Mouse (Mus musculus) stomach, postnatal 0 days (tissue): ENCODE data around the gene Dis3l2. TPM values are rescaled to one million over a fixed set of nuclear protein-coding genes. Genes with fewer than 3 reads are reported as not detected.

ENCODE experiments used
- ATAC-seq: fragments of 200-750 bp; cut with Nextera tagmentation; 2 replicates; pipeline ENCODE4 v1.8.0; 2017; ENCODE audit not compliant: low FRiP score, low TSS enrichment
- DNase-seq: peaks from one replicate; pipeline ENCODE4 v3.0.0-alpha.2; 2016; ENCODE audit warnings: low spot score
- H3K27ac ChIP-seq: fragments of 300-500 bp; sonication (generic); replicated peaks from 2 replicates; pipeline ENCODE4 v1.5.1; 2014; ENCODE audit warnings: mild to moderate bottlenecking, control low read depth
- H3K27me3 ChIP-seq: fragments of 300-500 bp; sonication (generic); 2 replicates; pipeline ENCODE4 v1.6.1; 2014; ENCODE audit warnings: low read length; ENCODE audit not compliant: control insufficient read depth, insufficient read depth
- H3K36me3 ChIP-seq: fragments of 300-500 bp; sonication (generic); 2 replicates; pipeline ENCODE4 v1.6.1; 2014; ENCODE audit warnings: low read length, mixed read lengths; ENCODE audit not compliant: control insufficient read depth, insufficient read depth
- H3K4me1 ChIP-seq: fragments of 300-500 bp; sonication (generic); replicated peaks from 2 replicates; pipeline ENCODE4 v1.6.1; 2014; ENCODE audit warnings: antibody characterized with exemption; ENCODE audit not compliant: control insufficient read depth, insufficient read depth
- H3K4me2 ChIP-seq: fragments of 300-500 bp; sonication (generic); replicated peaks from 2 replicates; pipeline ENCODE4 v1.6.1; 2014; ENCODE audit warnings: low read depth, mild to moderate bottlenecking, control low read depth, moderate library complexity
- H3K4me3 ChIP-seq: fragments of 300-500 bp; sonication (generic); 2 replicates; pipeline ENCODE4 v1.5.1; 2014; ENCODE audit warnings: low read depth, low read length, control low read depth
- H3K9ac ChIP-seq: fragments of 300-500 bp; sonication (generic); 2 replicates; pipeline ENCODE4 v1.6.1; 2014; ENCODE audit warnings: mild to moderate bottlenecking, low read length, control low read depth, mixed read lengths
- H3K9me3 ChIP-seq: fragments of 300-500 bp; sonication (generic); 2 replicates; pipeline ENCODE4 v1.6.1; 2016; ENCODE audit warnings: low read length; ENCODE audit not compliant: control insufficient read depth
- CTCF ChIP-seq: IDR thresholded peaks from 2 replicates; pipeline ENCODE4 v1.5.1; 2016; ENCODE audit warnings: antibody characterized with exemption, low read depth, mild to moderate bottlenecking, moderate library complexity
- EP300 ChIP-seq: optimal IDR thresholded peaks from 2 replicates; pipeline ENCODE3; 2016; ENCODE audit warnings: antibody characterized with exemption
- WGBS: fragments of 180-500 bp; shearing (Covaris S2); extraction: QIAGEN DNeasy Blood & Tissue Kit; methylation state at CpG from one replicate; pipeline ENCODE4 v1.1.7; 2014; 5-methylcytosine and 5-hydroxymethylcytosine counted together
- polyA plus RNA-seq: library from polyadenylated mRNA; unstranded; fragments of >200 nt; fragmentation: Nextera tagmentation; extraction: Ambion mirVana; gene quantifications from 2 replicates; pipeline ENCODE4 v1.2.1, GENCODE M21; 2015

Gene Dis3l2
- polyA plus RNA-seq, 1 experiment from 2014 or later, result 12.3 TPM

GRCm38 (mm10) chr1:86758091-86758490 lies 54.5 kb downstream of the Dis3l2 start:
- Histone ChIP-seq H3K27ac (no peak overlapping the region), H3K9me3 (no peaks in the 10 kb centered on the region), H3K36me3 (no peaks in the 10 kb centered on the region), H3K27me3 (no peaks in the 10 kb centered on the region), H3K4me3 (no peak overlapping the region), H3K4me1 (no peaks in the 10 kb centered on the region), H3K9ac (no peak overlapping the region), H3K4me2 (no peak overlapping the region)
- ATAC-seq (no peak), DNase-seq (no peak)
- WGBS, result 63% methylated on average over 6 of the region's 6 CpGs
- no peak for TF ChIP-seq EP300
- TF ChIP-seq CTCF, result no peak

- no peak overlapping the region for H3K9ac ChIP-seq
- H3K36me3 ChIP-seq, result peaks cover 3% of the 10 kb centered on the region; the same call in 1 of the 2 replicates
- no peak for DNase-seq
- H3K9me3 ChIP-seq, result no peaks in the 10 kb centered on the region
- WGBS, result 91% methylated on average over 6 of the region's 6 CpGs
- TF ChIP-seq CTCF (no peak), EP300 (no peak)
- no peak overlapping the region for H3K4me2 ChIP-seq
- H3K27me3 ChIP-seq, result no peaks in the 10 kb centered on the region
- no peak overlapping the region for H3K27ac ChIP-seq
- no peak overlapping the region for H3K4me3 ChIP-seq
- H3K4me1 ChIP-seq, result no peaks in the 10 kb centered on the region
- ATAC-seq, result no peak
Observed at GRCm38 (mm10) chr1:86762161-86762560, 58.6 kb downstream of the Dis3l2 start.

- H3K4me1 ChIP-seq, result no peaks in the 10 kb centered on the region
- ATAC-seq, result no peak
- TF ChIP-seq CTCF (no peak), EP300 (no peak)
- 90% methylated on average over 2 of the region's 2 CpGs for WGBS
- H3K9ac ChIP-seq, result no peak overlapping the region
- no peak for DNase-seq
- H3K4me3 ChIP-seq, result no peak overlapping the region
- no peaks in the 10 kb centered on the region for H3K9me3 ChIP-seq
- no peaks in the 10 kb centered on the region for H3K36me3 ChIP-seq
- H3K27me3 ChIP-seq, result no peaks in the 10 kb centered on the region
- no peak overlapping the region for H3K4me2 ChIP-seq
- H3K27ac ChIP-seq, result no peak overlapping the region
Observed at GRCm38 (mm10) chr1:86801241-86801640, 97.6 kb downstream of the Dis3l2 start.

- no peak overlapping the region for H3K9ac ChIP-seq
- no peak for DNase-seq
- H3K9me3 ChIP-seq, result no peaks in the 10 kb centered on the region
- H3K36me3 ChIP-seq, result no peaks in the 10 kb centered on the region
- no peak overlapping the region for H3K4me3 ChIP-seq
- ATAC-seq, result no peak
- H3K4me1 ChIP-seq, result no peaks in the 10 kb centered on the region
- H3K27me3 ChIP-seq, result no peaks in the 10 kb centered on the region
- WGBS, result 57% methylated on average over 3 of the region's 3 CpGs
- no peak for TF ChIP-seq CTCF
- TF ChIP-seq EP300, result no peak
- H3K27ac ChIP-seq, result no peak overlapping the region
- H3K4me2 ChIP-seq, result no peak overlapping the region
Observed at GRCm38 (mm10) chr1:86811756-86812155, 108.1 kb downstream of the Dis3l2 start.

GRCm38 (mm10) chr1:86822266-86822665 lies 118.7 kb downstream of the Dis3l2 start:
- WGBS, result 59% methylated on average over 1 of the region's 1 CpGs
- Histone ChIP-seq H3K4me3 (no peak overlapping the region), H3K27ac (no peak overlapping the region), H3K9me3 (no peaks in the 10 kb centered on the region), H3K27me3 (no peaks in the 10 kb centered on the region), H3K36me3 (no peaks in the 10 kb centered on the region), H3K9ac (no peak overlapping the region), H3K4me1 (no peaks in the 10 kb centered on the region), H3K4me2 (no peak overlapping the region)
- no peak for TF ChIP-seq CTCF
- TF ChIP-seq EP300, result no peak
- no peak for ATAC-seq
- DNase-seq, result no peak

GRCm38 (mm10) chr1:86834351-86834987 lies 130.9 kb downstream of the Dis3l2 start:
- Histone ChIP-seq H3K4me3 (no peak overlapping the region), H3K9me3 (no peaks in the 10 kb centered on the region), H3K4me1 (no peaks in the 10 kb centered on the region), H3K4me2 (no peak overlapping the region), H3K9ac (no peak overlapping the region), H3K36me3 (no peaks in the 10 kb centered on the region), H3K27ac (no peak overlapping the region), H3K27me3 (no peaks in the 10 kb centered on the region)
- DNase-seq (no peak), ATAC-seq (peak; percentile 54; the same call in 1 of the 2 replicates)
- TF ChIP-seq CTCF (no peak), EP300 (no peak)
- WGBS, result 44% methylated on average over 2 of the region's 2 CpGs
